Mouse (Mus musculus): ENCODE measurements at regions not wholly inside any gene's neighbourhood (a gene's known extent, or its start where the extent isn't known, plus 50 kb on each side); places are given as distances from the start of the nearest gene placed in this dataset.

DNA sequence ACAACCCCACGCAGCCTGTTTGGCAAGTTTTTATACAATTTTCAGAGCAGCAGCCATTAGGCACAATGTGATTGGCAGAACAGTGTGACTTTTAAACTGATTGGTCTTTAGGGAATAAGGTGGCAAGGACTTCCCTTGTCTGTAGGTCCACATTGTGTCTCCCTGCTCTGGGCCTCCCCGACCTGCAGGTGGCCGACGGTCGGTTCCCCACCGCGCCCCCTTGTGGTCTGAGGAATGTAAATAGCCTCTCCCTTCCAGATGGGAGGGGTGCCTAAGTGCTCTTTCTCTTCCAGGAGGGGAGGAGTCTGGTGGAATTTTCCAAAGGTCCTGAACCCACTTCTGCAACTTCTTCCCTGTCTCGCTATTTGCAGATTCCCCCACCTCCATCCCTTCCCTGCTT, 52.5 kb upstream of the Prr5 start:
- DNase-seq = peak; percentile 28 to 74

DNA sequence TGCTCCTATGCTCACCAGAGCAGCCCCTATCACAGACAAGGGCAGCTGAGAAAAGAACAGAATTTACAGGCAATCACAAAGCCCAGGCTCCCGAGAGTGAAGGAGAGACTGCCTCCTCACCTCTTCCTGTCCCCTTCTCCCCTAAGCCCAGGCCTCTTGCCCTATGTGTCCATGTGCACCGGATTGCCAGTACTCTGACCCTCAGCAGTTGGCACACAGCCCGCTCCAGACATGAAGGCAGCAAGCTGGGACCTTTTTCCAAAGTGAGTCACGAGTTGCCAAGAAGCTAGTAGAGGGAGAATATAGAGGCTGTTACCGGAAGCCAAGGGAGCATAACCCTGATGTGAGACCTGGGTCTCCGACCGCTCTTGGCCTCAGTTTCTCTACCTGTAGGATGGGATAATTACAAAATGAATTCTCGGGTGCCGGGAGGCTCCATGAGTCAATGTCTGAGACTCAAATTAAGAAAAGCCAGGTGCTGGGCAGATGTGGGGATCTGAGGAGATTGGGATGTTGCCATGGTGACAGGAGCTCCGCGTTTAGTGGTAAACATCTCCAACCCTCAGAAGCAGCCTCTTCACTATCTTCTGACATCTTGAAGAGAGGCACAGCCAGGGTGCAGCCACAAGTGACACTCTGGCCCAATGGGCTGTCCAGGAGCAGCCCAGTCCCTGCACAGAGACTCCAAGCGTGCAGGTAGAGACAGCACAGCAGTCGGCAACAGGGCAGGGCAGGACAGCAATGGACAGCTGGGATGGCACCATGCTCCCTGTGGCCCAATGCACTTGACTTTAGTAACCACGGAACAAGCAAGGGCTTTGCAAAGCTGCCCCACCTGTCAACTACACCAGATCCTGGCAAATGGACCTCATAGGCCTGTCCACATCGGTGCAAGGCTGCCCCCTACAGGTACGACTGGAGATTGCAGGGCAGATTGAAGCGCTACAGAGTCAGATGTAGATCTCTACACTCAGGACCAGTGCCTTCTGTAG, 55.6 kb upstream of the Prr5 start:
- DNase-seq = peak; percentile 65 to 92

DNA sequence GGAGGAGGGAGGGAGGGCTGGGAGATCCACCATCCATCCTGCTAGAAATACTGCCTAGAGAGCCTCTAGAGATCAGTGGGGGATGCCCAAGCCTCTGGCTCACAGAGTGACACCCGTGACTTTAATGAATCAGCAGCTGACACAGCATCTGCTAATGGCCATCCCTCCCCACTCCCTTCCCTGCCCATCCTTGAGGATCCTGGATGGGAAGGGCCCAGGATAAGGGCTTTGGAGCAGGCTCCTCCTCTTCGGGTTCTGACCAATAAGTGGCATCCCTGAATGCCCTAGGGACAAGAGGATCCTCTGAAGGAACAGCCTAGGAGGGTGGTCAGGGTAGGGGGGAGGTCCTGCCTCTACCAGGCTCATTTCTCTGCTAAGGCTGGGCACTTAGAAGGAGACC, 55.3 kb upstream of the Rtl6 start:
- no peak for DNase-seq

DNA sequence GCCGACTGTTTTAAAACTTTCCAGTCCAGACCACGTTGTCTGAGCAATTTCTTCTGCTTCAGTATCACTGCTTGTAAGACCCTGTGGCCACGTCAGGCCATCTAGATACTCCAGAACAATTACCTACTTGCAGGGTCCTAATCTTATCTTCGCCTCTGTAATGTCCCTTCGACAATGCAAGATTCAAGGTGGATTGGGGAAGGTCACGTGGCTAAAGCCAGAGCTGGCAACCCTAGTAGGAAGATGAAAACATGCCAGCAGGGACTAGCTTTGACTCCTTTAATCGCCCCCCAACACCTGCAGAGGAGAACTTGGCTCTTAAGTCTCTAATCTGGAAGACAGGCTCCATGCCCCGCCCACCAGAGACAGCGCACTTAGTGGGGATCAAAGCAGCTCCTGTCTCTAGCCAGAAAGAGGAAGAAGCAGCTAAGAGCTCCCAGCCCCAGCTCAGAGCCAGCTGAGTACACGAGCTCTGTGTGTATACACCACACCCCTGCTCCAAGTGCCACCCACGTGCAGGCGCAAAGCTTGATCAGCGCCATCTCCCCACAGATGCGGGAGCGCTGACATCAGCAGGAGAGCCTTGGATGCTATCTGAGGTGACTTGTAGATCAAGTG, 52.3 kb upstream of the Rtl6 start:
- DNase-seq = no peak

DNA sequence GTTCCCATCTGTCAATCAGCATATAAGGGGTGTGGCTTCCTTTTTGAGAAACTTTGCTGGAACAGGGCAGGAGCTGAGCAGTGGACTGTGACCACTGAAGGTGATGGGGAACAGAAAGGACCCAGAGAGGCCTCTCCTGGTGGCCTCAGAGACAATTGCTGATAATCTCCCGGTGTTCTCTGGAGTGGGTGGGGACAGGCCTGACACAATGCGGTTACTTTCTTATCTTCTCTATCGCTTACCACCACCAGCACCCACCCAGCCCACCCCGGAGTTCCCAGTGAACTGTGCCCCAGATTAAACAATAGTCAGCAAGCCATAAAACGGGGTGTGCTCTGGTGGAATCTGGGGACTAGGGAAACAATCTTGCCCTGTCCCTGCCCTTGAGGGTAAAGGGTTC, 51.4 kb upstream of the Rtl6 start:
- no peak for DNase-seq

All from kidney, adult 8-10 months (tissue).